In the genomic region with DNA sequence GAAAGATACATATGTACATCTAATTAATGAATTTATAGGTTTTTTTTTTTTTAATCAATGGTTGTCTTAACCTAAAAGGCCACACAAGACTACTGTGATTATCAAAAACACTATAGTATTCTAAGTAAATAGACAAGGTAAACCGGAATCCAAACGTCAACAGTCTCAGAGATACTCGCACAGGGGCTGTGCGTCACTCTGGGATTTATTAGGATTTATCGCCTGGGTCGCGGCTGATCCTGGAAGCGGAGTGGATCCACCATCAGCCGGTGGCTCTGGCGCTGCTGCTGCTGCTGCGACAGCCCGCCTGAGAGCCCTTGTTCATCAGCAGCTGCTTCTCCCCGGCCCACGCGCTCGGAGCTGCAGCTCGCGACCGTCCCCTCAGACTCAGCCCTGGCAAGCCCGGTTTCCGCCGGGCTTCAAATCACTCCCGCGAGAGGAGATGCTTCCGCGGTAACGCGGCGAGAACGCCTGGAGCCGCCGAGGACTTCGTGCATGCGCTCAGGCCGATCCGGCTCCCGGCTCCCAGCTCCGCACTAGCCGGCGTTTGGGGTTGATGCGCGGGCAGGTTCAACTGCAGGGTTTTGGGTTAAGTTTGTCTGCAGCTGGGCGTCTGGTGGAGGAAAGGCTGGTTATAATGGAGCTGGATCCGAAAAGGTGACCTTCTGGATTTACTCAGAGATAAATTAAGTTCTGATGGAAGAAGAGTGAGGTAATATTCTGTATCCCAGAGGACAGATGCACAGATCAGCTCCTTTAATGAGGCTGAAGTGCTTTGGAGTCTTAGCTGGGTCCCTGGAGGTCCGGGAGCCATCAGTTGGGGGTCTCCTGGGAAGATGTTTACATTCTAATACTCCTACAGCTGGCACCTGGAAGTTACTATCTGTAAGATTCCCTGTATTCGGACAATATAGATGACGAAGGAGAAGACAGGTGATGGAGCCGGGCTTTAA, we compare ENCODE assay signal across 8 mouse cellular contexts. TPM values are rescaled to one million over a fixed set of nuclear protein-coding genes. Genes with fewer than 3 reads are reported as not detected.
DNase-seq lines count a peak whose midpoint lies in the region; ATAC-seq and TF ChIP-seq lines count a peak whose summit lies in the region.

No protein-coding gene starts in this region.

- TF ChIP-seq CTCF in lung, postnatal 0 days (IDR thresholded peaks at IDR 0.05): 0 out of 2 replicates have a peak, but pooled peaks have one; percentile 13
- 0 out of 2 replicates have a peak, but pooled peaks have one; percentile 60 for TF ChIP-seq CTCF in thymus, adult 2 months (IDR thresholded peaks at IDR 0.05; ENCODE audit: borderline replicate concordance, control insufficient read depth, extremely low read depth, insufficient read depth, low read length, poor library complexity)

- peak overlapping the region; percentile 48 for H3K4me3 ChIP-seq in hindbrain, embryonic 13.5 days
- H3K4me3 ChIP-seq in lung, postnatal 0 days (ENCODE audit: low read depth, low read length): peak overlapping the region; percentile 40
- H3K4me3 ChIP-seq in thymus, adult 2 months (ENCODE audit: control insufficient read depth, insufficient read depth, low read length): peak overlapping the region; percentile 52

- DNase-seq in MN1 (ENCODE audit: low spot score): peak; percentile 92
- peak; percentile 88 to 90 for DNase-seq in cerebellum, postnatal 10 days
- peak; percentile 59 to 76 for DNase-seq in frontal cortex, postnatal 25 days (ENCODE audit: low spot score in 2 of 2)
- DNase-seq in layer of hippocampus, postnatal 14 days (ENCODE audit: low spot score in 2 of 2): peak; percentile 81 to 84
- DNase-seq in lung, postnatal 0 days (ENCODE audit: low spot score): peak; percentile 92
- peak; percentile 49 for DNase-seq in ovary, postnatal 10 days (ENCODE audit: low spot score)
- peak; percentile 85 for DNase-seq in thymus, adult 2 months

- TF ChIP-seq EP300 in lung, postnatal 0 days (IDR thresholded peaks at IDR 0.05): no peak

- peak overlapping the region; percentile 68 for H3K4me2 ChIP-seq in hindbrain, embryonic 13.5 days
- peak overlapping the region; percentile 73 for H3K4me2 ChIP-seq in lung, postnatal 0 days (replicated peaks; ENCODE audit: low read depth, low read length)

- peak overlapping the region; percentile 81 for H3K9ac ChIP-seq in hindbrain, embryonic 13.5 days
- peak overlapping the region; percentile 55 for H3K9ac ChIP-seq in lung, postnatal 0 days (replicated peaks; ENCODE audit: low read depth)

- no peaks in the 10 kb centered on the region for H3K27me3 ChIP-seq in hindbrain, embryonic 13.5 days
- H3K27me3 ChIP-seq in lung, postnatal 0 days (replicated peaks; ENCODE audit: insufficient read depth, low read length): no peaks in the 10 kb centered on the region
- H3K27me3 ChIP-seq in thymus, adult 2 months (ENCODE audit: control insufficient read depth, insufficient read depth, low read length): no peaks in the 10 kb centered on the region

- peak; percentile 80 for TF ChIP-seq POLR2A in thymus, adult 2 months (IDR thresholded peaks at IDR 0.05; ENCODE audit: control insufficient read depth, extremely low read depth, insufficient read depth, low read length, poor library complexity)

- H3K4me1 ChIP-seq in hindbrain, embryonic 13.5 days (replicated peaks): peaks cover 3% of the 10 kb centered on the region; the same call in 1 of the 2 replicates
- H3K4me1 ChIP-seq in lung, postnatal 0 days (ENCODE audit: insufficient read depth, low read depth, low read length): peaks cover 4% of the 10 kb centered on the region; the same call in 1 of the 2 replicates
- peaks cover 10% of the 10 kb centered on the region for H3K4me1 ChIP-seq in thymus, adult 2 months (replicated peaks; ENCODE audit: control insufficient read depth, insufficient read depth, low read length)

- no peaks in the 10 kb centered on the region for H3K36me3 ChIP-seq in hindbrain, embryonic 13.5 days
- no peaks in the 10 kb centered on the region for H3K36me3 ChIP-seq in lung, postnatal 0 days (ENCODE audit: insufficient read depth, low read length)
- H3K36me3 ChIP-seq in thymus, adult 2 months (ENCODE audit: control insufficient read depth, insufficient read depth, low read length): no peaks in the 10 kb centered on the region

- no peaks in the 10 kb centered on the region for H3K9me3 ChIP-seq in hindbrain, embryonic 13.5 days
- no peaks in the 10 kb centered on the region for H3K9me3 ChIP-seq in lung, postnatal 0 days (ENCODE audit: low read length)

- ATAC-seq in hindbrain, embryonic 13.5 days (ENCODE audit: low FRiP score): peak; percentile 97
- peak; percentile 97 for ATAC-seq in lung, postnatal 0 days

- H3K27ac ChIP-seq in hindbrain, embryonic 13.5 days: peak overlapping the region; percentile 90
- peak overlapping the region; percentile 66 for H3K27ac ChIP-seq in lung, postnatal 0 days (ENCODE audit: low read length)
- H3K27ac ChIP-seq in thymus, adult 2 months (ENCODE audit: control insufficient read depth, insufficient read depth, low read length): peak overlapping the region; percentile 45; the same call in 1 of the 2 replicates

- 5% methylated on average over 48 of the region's 48 CpGs for WGBS in hindbrain, embryonic 13.5 days
- WGBS in lung, postnatal 0 days: 5% methylated on average over 48 of the region's 48 CpGs
- 8% methylated on average over 48 of the region's 48 CpGs for WGBS in thymus, adult 2 months

RNA-seq across cellular contexts. Expression of a gene that starts 10.7 kb away (rescaled TPM):
- polyA plus RNA-seq in hindbrain, embryonic 13.5 days (2015; fragmentation: Nextera tagmentation; extraction: Ambion mirVana): not detected in 2 replicates
- under 1 TPM; 0.17 to 0.28 TPM for total RNA-seq in layer of hippocampus, postnatal 14 days (2021)
- polyA plus RNA-seq in lung, postnatal 0 days (2015; fragmentation: Nextera tagmentation; extraction: Ambion mirVana): 7.1 and 8.4 TPM in 2 replicates
- polyA plus RNA-seq in thymus, adult 2 months (2012; rRNA removed): 2.5 and 2.6 TPM in 2 replicates

RNA-seq across cellular contexts. Expression of a gene that starts 13.4 kb away (rescaled TPM):
- polyA plus RNA-seq in hindbrain, embryonic 13.5 days (2015; fragmentation: Nextera tagmentation; extraction: Ambion mirVana): 69.7 and 70.5 TPM in 2 replicates
- 10 to 100 TPM; 76.8 to 85.7 TPM for total RNA-seq in layer of hippocampus, postnatal 14 days (2021)
- polyA plus RNA-seq in lung, postnatal 0 days (2015; fragmentation: Nextera tagmentation; extraction: Ambion mirVana): 73.0 and 81.1 TPM in 2 replicates
- 23.4 and 26.7 TPM in 2 replicates for polyA plus RNA-seq in thymus, adult 2 months (2012; rRNA removed)

Comparison
In these comparisons a context has a peak if more than half of its experiments do, and no peak if none do; other contexts are left out.
1. Peak in every context shown above with its lines: DNase-seq, ATAC-seq, H3K4me3 ChIP-seq and H3K27ac ChIP-seq.